ENCODE assay signal across 7 mouse cellular contexts in the genomic region with DNA sequence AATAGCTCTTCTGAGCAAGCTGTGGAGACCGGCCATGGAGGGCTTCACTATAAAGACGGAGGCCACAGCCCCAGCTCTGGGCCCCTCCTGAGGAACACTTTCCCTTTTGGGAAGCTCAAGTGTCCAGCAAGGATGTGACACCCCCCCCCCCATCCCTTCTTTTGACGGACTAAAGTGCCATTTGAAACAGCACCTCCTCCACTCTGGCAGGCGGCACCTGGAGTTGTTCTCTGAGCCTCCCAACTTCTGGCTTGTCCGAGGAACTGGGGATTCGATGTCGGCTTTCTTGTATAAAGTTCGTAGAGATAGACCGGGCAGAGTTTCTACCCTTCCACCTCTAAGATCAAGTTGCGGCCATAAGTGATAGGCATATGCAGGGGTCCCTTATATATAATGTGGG.
DNase-seq lines count a peak whose midpoint lies in the region; ATAC-seq and TF ChIP-seq lines count a peak whose summit lies in the region.

No protein-coding gene starts in this region.

- no peak for ATAC-seq in lung, embryonic 16.5 days (ENCODE audit: low read depth)
- peak; percentile 6; the same call in 1 of the 2 replicates for ATAC-seq in neural tube, embryonic 15.5 days (ENCODE audit: low FRiP score)
- ATAC-seq in megakaryocyte progenitor cell, adult 5-6 weeks (replicated peaks; ENCODE audit: poor library complexity): no peak

- peaks cover 17% of the 10 kb centered on the region for H3K4me1 ChIP-seq in lung, embryonic 16.5 days (replicated peaks; ENCODE audit: control insufficient read depth, insufficient read depth, low read length)
- H3K4me1 ChIP-seq in embryonic fibroblast, embryonic 13.5 days (ENCODE audit: control insufficient read depth, insufficient read depth, low read length): peaks cover 11% of the 10 kb centered on the region
- H3K4me1 ChIP-seq in limb, embryonic 10.5 days: peaks cover 42% of the 10 kb centered on the region
- peaks cover 47% of the 10 kb centered on the region for H3K4me1 ChIP-seq in neural tube, embryonic 15.5 days

- peaks cover 5% of the 10 kb centered on the region for H3K27me3 ChIP-seq in lung, embryonic 16.5 days (ENCODE audit: control insufficient read depth, insufficient read depth, low read depth, low read length)
- peaks cover 65% of the 10 kb centered on the region for H3K27me3 ChIP-seq in limb, embryonic 10.5 days (ENCODE audit: low read depth, poor library complexity, severe bottlenecking)
- H3K27me3 ChIP-seq in neural tube, embryonic 15.5 days (replicated peaks): 0 out of 2 replicates have a peak, but pooled peaks cover 5% of the 10 kb centered on the region

- no peaks in the 10 kb centered on the region for H3K36me3 ChIP-seq in lung, embryonic 16.5 days (ENCODE audit: control insufficient read depth, insufficient read depth, low read length)
- no peaks in the 10 kb centered on the region for H3K36me3 ChIP-seq in limb, embryonic 10.5 days
- H3K36me3 ChIP-seq in neural tube, embryonic 15.5 days: no peaks in the 10 kb centered on the region

- H3K27ac ChIP-seq in lung, embryonic 16.5 days (ENCODE audit: low read length): no peak overlapping the region; the same call in 1 of the 2 replicates
- H3K27ac ChIP-seq in embryonic fibroblast, embryonic 13.5 days (ENCODE audit: insufficient read depth, low read length): no peak overlapping the region
- H3K27ac ChIP-seq in limb, embryonic 10.5 days: peak overlapping the region; percentile 88
- H3K27ac ChIP-seq in neural tube, embryonic 15.5 days (replicated peaks): peak overlapping the region; percentile 83

- TF ChIP-seq POLR2A in embryonic fibroblast, embryonic 13.5 days (IDR thresholded peaks at IDR 0.05; ENCODE audit: low read depth, low read length): no peak

- H3K9ac ChIP-seq in lung, embryonic 16.5 days (ENCODE audit: low read length): peak overlapping the region; percentile 81
- peak overlapping the region; percentile 70 for H3K9ac ChIP-seq in neural tube, embryonic 15.5 days (replicated peaks)

- H3K9me3 ChIP-seq in lung, embryonic 16.5 days (ENCODE audit: control insufficient read depth, low read length): no peaks in the 10 kb centered on the region
- no peaks in the 10 kb centered on the region for H3K9me3 ChIP-seq in limb, embryonic 10.5 days (replicated peaks)
- no peaks in the 10 kb centered on the region for H3K9me3 ChIP-seq in neural tube, embryonic 15.5 days (replicated peaks)

- no peak for TF ChIP-seq CTCF in embryonic fibroblast, embryonic 13.5 days (IDR thresholded peaks at IDR 0.05; ENCODE audit: borderline replicate concordance, insufficient read depth, low read length)

- no peak for DNase-seq in lung, postnatal 36 days
- no peak for DNase-seq in limb, embryonic 10.5 days (ENCODE audit: low spot score)
- no peak for DNase-seq in thymus, postnatal 14 days

- peak overlapping the region; percentile 96 for H3K4me2 ChIP-seq in lung, embryonic 16.5 days (ENCODE audit: low read depth, low read length)
- peak overlapping the region; percentile 91 for H3K4me2 ChIP-seq in neural tube, embryonic 15.5 days

- WGBS in lung, embryonic 16.5 days: 4% methylated on average over 10 of the region's 10 CpGs
- WGBS in limb, embryonic 10.5 days: 1% methylated on average over 10 of the region's 10 CpGs
- 2% methylated on average over 10 of the region's 10 CpGs for WGBS in neural tube, embryonic 15.5 days

- H3K4me3 ChIP-seq in lung, embryonic 16.5 days (ENCODE audit: low read length): peak overlapping the region; percentile 82
- H3K4me3 ChIP-seq in embryonic fibroblast, embryonic 13.5 days (ENCODE audit: insufficient read depth, low read length): peak overlapping the region; percentile 82
- peak overlapping the region; percentile 85 for H3K4me3 ChIP-seq in limb, embryonic 10.5 days
- peak overlapping the region; percentile 73 for H3K4me3 ChIP-seq in neural tube, embryonic 15.5 days (replicated peaks)

Comparison
In these comparisons a context has a peak if more than half of its experiments do, and no peak if none do; other contexts are left out.
1. H3K27ac ChIP-seq: peak in limb, embryonic 10.5 days (single experiment) and neural tube, embryonic 15.5 days (single experiment); none in lung, embryonic 16.5 days (single experiment) and embryonic fibroblast, embryonic 13.5 days (single experiment).
2. Peak in every context shown above with its lines, with median percentiles within 50 percentile points of each other: H3K4me3 ChIP-seq.